Mouse (Mus musculus) bone marrow macrophage, adult 2 months (primary cell): ENCODE data around the gene Banf1.

Experiments used
- CTCF ChIP-seq: IDR thresholded peaks from 2 replicates; pipeline ENCODE4 v1.5.1; 2012; ENCODE audit warnings: low read depth, mild to moderate bottlenecking, low read length, moderate library complexity
- POLR2A ChIP-seq: IDR thresholded peaks from 2 replicates; pipeline ENCODE4 v1.6.1; 2012; ENCODE audit warnings: mild to moderate bottlenecking, low read depth, low read length, borderline replicate concordance

DNA sequence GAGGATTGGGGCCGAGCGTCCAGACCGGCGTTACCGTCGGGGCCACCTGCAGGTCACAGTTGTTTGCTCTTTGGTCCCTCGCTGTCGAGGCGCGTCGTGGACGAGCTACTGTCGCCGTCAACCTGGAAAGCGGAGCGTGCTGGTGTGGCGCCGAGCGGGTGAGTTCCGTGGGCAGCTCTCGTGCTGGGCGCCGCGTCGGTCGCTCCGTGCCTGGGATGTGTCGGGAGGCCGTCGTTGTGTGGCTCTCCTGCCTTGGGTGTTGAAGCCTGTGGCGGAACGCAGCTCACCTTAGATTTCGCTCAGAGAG is at the start of gene Banf1:
- TF ChIP-seq CTCF (no peak), POLR2A (no peak)
